Mouse (Mus musculus): ENCODE measurements around the gene Mcpt8. TPM values are rescaled to one million over a fixed set of nuclear protein-coding genes. Genes with fewer than 3 reads are reported as not detected.

The Mcpt8 gene
- polyA plus RNA-seq, 1 experiment = not detected

- H3K27me3 ChIP-seq (ENCODE audit: control insufficient read depth, insufficient read depth, low read length, poor library complexity, severe bottlenecking) = no peaks in the 10 kb centered on the region
- H3K27ac ChIP-seq (ENCODE audit: insufficient read depth, low read length) = no peak overlapping the region
- no peaks in the 10 kb centered on the region for H3K36me3 ChIP-seq (ENCODE audit: control insufficient read depth, insufficient read depth, low read length, poor library complexity, severe bottlenecking)
- TF ChIP-seq EP300 (IDR thresholded peaks at IDR 0.05; ENCODE audit: insufficient read depth, low read depth, low read length) (no peak), POLR2A (IDR thresholded peaks at IDR 0.05; ENCODE audit: insufficient read depth, low read length) (no peak), CTCF (IDR thresholded peaks at IDR 0.05; ENCODE audit: low read depth, low read length) (no peak)
- H3K9ac ChIP-seq (ENCODE audit: low read depth, poor library complexity, severe bottlenecking) = no peak overlapping the region
- H3K4me3 ChIP-seq (ENCODE audit: low read depth, low read length) = no peak overlapping the region
- no peaks in the 10 kb centered on the region for H3K4me1 ChIP-seq (ENCODE audit: control insufficient read depth, insufficient read depth, low read length)
- no peaks in the 10 kb centered on the region for H3K9me3 ChIP-seq (replicated peaks; ENCODE audit: control insufficient read depth, insufficient read depth, low read length, poor library complexity, severe bottlenecking)
These were observed 50.6 kb downstream of the Mcpt8 start for GRCm38 (mm10) chr14:56034433-56034832.

Other genes with a start within 250 kb of the Mcpt8 start
- gene Nynrin, start 231.3 kb downstream of the Mcpt8 start, polyA plus RNA-seq (2011; ENCODE audit: insufficient read depth, insufficient read length, low read depth, missing spikeins) = 21.5 and 24.6 TPM in 2 replicates
- 0.21 and 0.27 TPM in 2 replicates for gene Cbln3, start 200.9 kb downstream of the Mcpt8 start, polyA plus RNA-seq (2011; ENCODE audit: insufficient read depth, insufficient read length, low read depth, missing spikeins)
- 29.8 and 30.9 TPM in 2 replicates for gene Khnyn, start 200.3 kb downstream of the Mcpt8 start, polyA plus RNA-seq (2011; ENCODE audit: insufficient read depth, insufficient read length, low read depth, missing spikeins)
- 7.9 and 13.2 TPM in 2 replicates for gene Sdr39u1, start 185.0 kb downstream of the Mcpt8 start, polyA plus RNA-seq (2011; ENCODE audit: insufficient read depth, insufficient read length, low read depth, missing spikeins)
- gene Cma1, start 140.6 kb downstream of the Mcpt8 start, polyA plus RNA-seq (2011; ENCODE audit: insufficient read depth, insufficient read length, low read depth, missing spikeins) = not detected in 2 replicates
- gene Cma2, start 134.3 kb downstream of the Mcpt8 start, polyA plus RNA-seq (2011; ENCODE audit: insufficient read depth, insufficient read length, low read depth, missing spikeins) = not detected in 2 replicates
- gene Mcpt1, start 67.3 kb downstream of the Mcpt8 start, polyA plus RNA-seq (2011; ENCODE audit: insufficient read depth, insufficient read length, low read depth, missing spikeins) = not detected in 2 replicates
- not detected in 2 replicates for gene Mcpt9, start 54.8 kb downstream of the Mcpt8 start, polyA plus RNA-seq (2011; ENCODE audit: insufficient read depth, insufficient read length, low read depth, missing spikeins)
- gene Mcpt2, start 43.2 kb downstream of the Mcpt8 start, polyA plus RNA-seq (2011; ENCODE audit: insufficient read depth, insufficient read length, low read depth, missing spikeins) = not detected in 2 replicates
- gene Mcpt4, start 23.0 kb downstream of the Mcpt8 start, polyA plus RNA-seq (2011; ENCODE audit: insufficient read depth, insufficient read length, low read depth, missing spikeins) = not detected in 2 replicates
- not detected in 2 replicates for gene Ctsg, start 17.3 kb upstream of the Mcpt8 start, polyA plus RNA-seq (2011; ENCODE audit: insufficient read depth, insufficient read length, low read depth, missing spikeins)
- gene Gzme, start 35.4 kb upstream of the Mcpt8 start, polyA plus RNA-seq (2011; ENCODE audit: insufficient read depth, insufficient read length, low read depth, missing spikeins) = not detected in 2 replicates
- not detected in 2 replicates for gene Gzmd, start 47.3 kb upstream of the Mcpt8 start, polyA plus RNA-seq (2011; ENCODE audit: insufficient read depth, insufficient read length, low read depth, missing spikeins)
- gene Gzmg, start 74.3 kb upstream of the Mcpt8 start, polyA plus RNA-seq (2011; ENCODE audit: insufficient read depth, insufficient read length, low read depth, missing spikeins) = not detected in 2 replicates
- not detected in 2 replicates for gene Gzmn, start 89.3 kb upstream of the Mcpt8 start, polyA plus RNA-seq (2011; ENCODE audit: insufficient read depth, insufficient read length, low read depth, missing spikeins)
- not detected in 2 replicates for gene Gzmf, start 126.1 kb upstream of the Mcpt8 start, polyA plus RNA-seq (2011; ENCODE audit: insufficient read depth, insufficient read length, low read depth, missing spikeins)
- gene Gzmc, start 149.4 kb upstream of the Mcpt8 start, polyA plus RNA-seq (2011; ENCODE audit: insufficient read depth, insufficient read length, low read depth, missing spikeins) = not detected in 2 replicates
- gene Gzmb, start 177.0 kb upstream of the Mcpt8 start, polyA plus RNA-seq (2011; ENCODE audit: insufficient read depth, insufficient read length, low read depth, missing spikeins) = not detected in 2 replicates